Comparison of ENCODE assay signal across 9 mouse cellular contexts in genomic region chr17:26361992-26362391, GRCm38 (mm10). TPM values are rescaled to one million over a fixed set of nuclear protein-coding genes. Genes with fewer than 3 reads are reported as not detected.
DNase-seq lines count a peak whose midpoint lies in the region; ATAC-seq lines count a peak whose summit lies in the region.
"Had no signal": no experiment of that assay in that cellular context is flagged by ENCODE, and none has a peak within 500 bp of the region (broad histone marks: within the 10 kb centered on the region; RNA-seq: fewer than 3 reads in every experiment).

No protein-coding gene starts in this region.

- H3K4me2 ChIP-seq in forebrain, embryonic 15.5 days (replicated peaks), result no peak overlapping the region
- no peak overlapping the region for H3K4me2 ChIP-seq in kidney, embryonic 16.5 days (replicated peaks; ENCODE audit: low read depth, low read length)
- H3K4me2 ChIP-seq: kidney, embryonic 15.5 days had no signal

- no peaks in the 10 kb centered on the region for H3K27me3 ChIP-seq in heart, embryonic 10.5 days (ENCODE audit: insufficient read depth, poor library complexity, severe bottlenecking)
- H3K27me3 ChIP-seq in forebrain, embryonic 15.5 days, result no peaks in the 10 kb centered on the region
- no peaks in the 10 kb centered on the region for H3K27me3 ChIP-seq in kidney, embryonic 16.5 days (ENCODE audit: insufficient read depth, low read length)
- H3K27me3 ChIP-seq: kidney, embryonic 15.5 days had no signal

- H3K36me3 ChIP-seq in heart, embryonic 10.5 days, result no peaks in the 10 kb centered on the region
- no peaks in the 10 kb centered on the region for H3K36me3 ChIP-seq in forebrain, embryonic 15.5 days
- no peaks in the 10 kb centered on the region for H3K36me3 ChIP-seq in kidney, embryonic 16.5 days (ENCODE audit: insufficient read depth, low read length)
- H3K36me3 ChIP-seq: kidney, embryonic 15.5 days had no signal

- 24% methylated on average over 3 of the region's 3 CpGs for WGBS in heart, embryonic 10.5 days
- WGBS in forebrain, embryonic 15.5 days, result 19% methylated on average over 3 of the region's 3 CpGs
- 58% methylated on average over 3 of the region's 3 CpGs for WGBS in kidney, embryonic 16.5 days

- H3K4me3 ChIP-seq in heart, embryonic 10.5 days, result peak overlapping the region; percentile 4; the same call in 1 of the 2 replicates
- no peak overlapping the region for H3K4me3 ChIP-seq in forebrain, embryonic 15.5 days
- H3K4me3 ChIP-seq in kidney, embryonic 16.5 days (ENCODE audit: low read length), result no peak overlapping the region
- H3K4me3 ChIP-seq: kidney, embryonic 15.5 days had no signal

- H3K9ac ChIP-seq in forebrain, embryonic 15.5 days (replicated peaks), result no peak overlapping the region
- H3K9ac ChIP-seq in kidney, embryonic 16.5 days (replicated peaks; ENCODE audit: low read length), result no peak overlapping the region
- H3K9ac ChIP-seq: kidney, embryonic 15.5 days had no signal

- peak; percentile 57 for ATAC-seq in forebrain, embryonic 15.5 days (replicated peaks)
- no peak for ATAC-seq in kidney, embryonic 16.5 days (ENCODE audit: low FRiP score, low TSS enrichment)

- peaks cover 68% of the 10 kb centered on the region for H3K4me1 ChIP-seq in heart, embryonic 10.5 days
- H3K4me1 ChIP-seq in forebrain, embryonic 15.5 days, result peaks cover 40% of the 10 kb centered on the region
- H3K4me1 ChIP-seq in kidney, embryonic 16.5 days (ENCODE audit: insufficient read depth, low read length), result peaks cover 34% of the 10 kb centered on the region

- H3K9me3 ChIP-seq in heart, embryonic 10.5 days, result no peaks in the 10 kb centered on the region
- H3K9me3 ChIP-seq in forebrain, embryonic 15.5 days, result no peaks in the 10 kb centered on the region
- H3K9me3 ChIP-seq in kidney, embryonic 16.5 days (ENCODE audit: low read length), result no peaks in the 10 kb centered on the region
- H3K9me3 ChIP-seq: kidney, embryonic 15.5 days had no signal

- peak overlapping the region; percentile 85 for H3K27ac ChIP-seq in heart, embryonic 10.5 days
- peak overlapping the region; percentile 49 for H3K27ac ChIP-seq in forebrain, embryonic 15.5 days (replicated peaks)
- no peak overlapping the region for H3K27ac ChIP-seq in kidney, embryonic 16.5 days (ENCODE audit: low read length)

- DNase-seq in heart, embryonic 10.5 days (ENCODE audit: low spot score), result peak; percentile 85
- no peak for DNase-seq in heart, adult 8-10 months (ENCODE audit: low spot score)
- peak; percentile 75 for DNase-seq in right cerebral cortex, postnatal 14 days
- DNase-seq in right cerebral cortex, adult 18-20 months, result no peak
- peak; percentile 42 for DNase-seq in lung, postnatal 36 days
- no peak for DNase-seq in ovary, adult 18-20 months (ENCODE audit: low spot score)

RNA-seq across cellular contexts. Expression of gene Neurl1b, which starts 52.6 kb away (rescaled TPM):
- 1.3 and 1.8 TPM in 2 replicates for polyA plus RNA-seq in heart, embryonic 10.5 days (2016; fragmentation: Nextera tagmentation; extraction: Ambion mirVana)
- total RNA-seq in heart, adult 8-10 months (2022), result 1 to 10 TPM; 3.6 to 5.1 (median 4.4) TPM
- polyA plus RNA-seq in forebrain, embryonic 15.5 days (2015; fragmentation: Nextera tagmentation; extraction: Ambion mirVana), result 2.7 and 2.9 TPM in 2 replicates
- polyA plus RNA-seq in kidney, embryonic 16.5 days (2015; fragmentation: Nextera tagmentation; extraction: Ambion mirVana), result 1.7 and 2.4 TPM in 2 replicates

Comparison
In these comparisons a context has a peak if more than half of its experiments do, and no peak if none do; other contexts are left out.
1. DNase-seq: peak in heart, embryonic 10.5 days (single experiment), right cerebral cortex, postnatal 14 days (single experiment) and lung, postnatal 36 days (single experiment); none in heart, adult 8-10 months (single experiment), right cerebral cortex, adult 18-20 months (single experiment) and ovary, adult 18-20 months (single experiment).